Mouse (Mus musculus): ENCODE data around the gene Smim20.

- TF ChIP-seq CTCF (IDR thresholded peaks at IDR 0.05; ENCODE audit: low read depth) (peak; percentile 47), EP300 (IDR thresholded peaks at IDR 0.05; ENCODE audit: low read depth) (no peak)
These were observed 8.0 kb downstream of the Smim20 start for GRCm38 (mm10) chr5:53274811-53275355.
